In genomic region chr3:81215547-81216118, GRCm38 (mm10) we compare ENCODE assay signal across 21 mouse cellular contexts.
A peak's percentile ranks its signal among the peaks of the same experiment; 100 is the strongest.
DNase-seq lines count a peak whose midpoint lies in the region; ATAC-seq and TF ChIP-seq lines count a peak whose summit lies in the region.
"Had no signal": no experiment of that assay in that cellular context is flagged by ENCODE, and none has a peak within 500 bp of the region (broad histone marks: within the 10 kb centered on the region; RNA-seq: fewer than 3 reads in every experiment).

No protein-coding gene starts in this region.

- H3K9me3 ChIP-seq in hindbrain, postnatal 0 days (ENCODE audit: low read length), result no peaks in the 10 kb centered on the region
- no peaks in the 10 kb centered on the region for H3K9me3 ChIP-seq in hindbrain, embryonic 14.5 days (ENCODE audit: control insufficient read depth, low read length)
- H3K9me3 ChIP-seq in midbrain, postnatal 0 days (ENCODE audit: low read length), result no peaks in the 10 kb centered on the region
- H3K9me3 ChIP-seq in midbrain, embryonic 13.5 days, result no peaks in the 10 kb centered on the region
- H3K9me3 ChIP-seq in embryonic facial prominence, embryonic 15.5 days (replicated peaks), result no peaks in the 10 kb centered on the region
- H3K9me3 ChIP-seq in stomach, embryonic 16.5 days (replicated peaks; ENCODE audit: control insufficient read depth, low read length), result no peaks in the 10 kb centered on the region
- no peaks in the 10 kb centered on the region for H3K9me3 ChIP-seq in intestine, postnatal 0 days (ENCODE audit: control insufficient read depth)
- H3K9me3 ChIP-seq: midbrain, embryonic 15.5 days had no signal

- no peak for DNase-seq in hindbrain, postnatal 0 days (ENCODE audit: low spot score)
- DNase-seq in hindbrain, embryonic 14.5 days (ENCODE audit: low spot score), result no peak
- DNase-seq in midbrain, postnatal 0 days (ENCODE audit: low spot score), result peak; percentile 12
- no peak for DNase-seq in cerebellum, postnatal 25 days
- DNase-seq: adrenal gland, adult 2 months; cerebellum, postnatal 10 days; heart, postnatal 4 days; kidney, postnatal 10 days; layer of hippocampus, adult 9-11 months; lung, embryonic 14.5 days; right cerebral cortex, postnatal 25 days; thymus, adult 18-20 months had no signal

- no peak for TF ChIP-seq CTCF in hindbrain, postnatal 0 days (IDR thresholded peaks at IDR 0.05; ENCODE audit: low read depth)
- no peak for TF ChIP-seq CTCF in midbrain, postnatal 0 days (IDR thresholded peaks at IDR 0.05)
- no peak for TF ChIP-seq CTCF in intestine, postnatal 0 days (IDR thresholded peaks at IDR 0.05; ENCODE audit: low read depth)

- no peaks in the 10 kb centered on the region for H3K27me3 ChIP-seq in hindbrain, postnatal 0 days (ENCODE audit: insufficient read depth, low read length)
- H3K27me3 ChIP-seq in hindbrain, embryonic 14.5 days (ENCODE audit: control insufficient read depth, insufficient read depth, low read length), result no peaks in the 10 kb centered on the region
- no peaks in the 10 kb centered on the region for H3K27me3 ChIP-seq in midbrain, postnatal 0 days (ENCODE audit: insufficient read depth, low read length)
- H3K27me3 ChIP-seq in midbrain, embryonic 13.5 days, result no peaks in the 10 kb centered on the region
- H3K27me3 ChIP-seq in embryonic facial prominence, embryonic 15.5 days, result no peaks in the 10 kb centered on the region
- H3K27me3 ChIP-seq in stomach, embryonic 16.5 days (ENCODE audit: control insufficient read depth, insufficient read depth, low read length), result no peaks in the 10 kb centered on the region
- no peaks in the 10 kb centered on the region for H3K27me3 ChIP-seq in intestine, postnatal 0 days (replicated peaks; ENCODE audit: control insufficient read depth, insufficient read depth, low read length)
- H3K27me3 ChIP-seq: midbrain, embryonic 15.5 days had no signal

- H3K27ac ChIP-seq in hindbrain, postnatal 0 days, result 0 out of 2 replicates have a peak overlapping the region, but pooled peaks have one; percentile 16
- H3K27ac ChIP-seq in hindbrain, embryonic 14.5 days, result no peak overlapping the region
- no peak overlapping the region for H3K27ac ChIP-seq in midbrain, postnatal 0 days (ENCODE audit: low read depth, low read length)
- no peak overlapping the region for H3K27ac ChIP-seq in midbrain, embryonic 13.5 days
- H3K27ac ChIP-seq in embryonic facial prominence, embryonic 15.5 days (replicated peaks), result peak overlapping the region; percentile 55; the same call in 1 of the 2 replicates
- no peak overlapping the region for H3K27ac ChIP-seq in stomach, embryonic 16.5 days (ENCODE audit: low read length)
- no peak overlapping the region for H3K27ac ChIP-seq in intestine, postnatal 0 days (ENCODE audit: low read depth, low read length)
- H3K27ac ChIP-seq: midbrain, embryonic 15.5 days had no signal

- no peak overlapping the region for H3K9ac ChIP-seq in hindbrain, postnatal 0 days (replicated peaks; ENCODE audit: low read length)
- H3K9ac ChIP-seq in hindbrain, embryonic 14.5 days, result no peak overlapping the region
- no peak overlapping the region for H3K9ac ChIP-seq in midbrain, postnatal 0 days (replicated peaks; ENCODE audit: low read length, poor library complexity, severe bottlenecking)
- H3K9ac ChIP-seq in midbrain, embryonic 13.5 days (replicated peaks), result no peak overlapping the region
- no peak overlapping the region for H3K9ac ChIP-seq in embryonic facial prominence, embryonic 15.5 days
- H3K9ac ChIP-seq in stomach, embryonic 16.5 days (ENCODE audit: low read length), result no peak overlapping the region
- H3K9ac ChIP-seq in intestine, postnatal 0 days (ENCODE audit: low read depth, low read length), result no peak overlapping the region
- H3K9ac ChIP-seq: lung, embryonic 14.5 days; midbrain, embryonic 15.5 days had no signal

- ATAC-seq in hindbrain, postnatal 0 days, result 0 out of 2 replicates have a peak, but pooled peaks have one; percentile 7
- ATAC-seq in hindbrain, embryonic 14.5 days (ENCODE audit: low FRiP score), result no peak
- ATAC-seq in midbrain, postnatal 0 days (ENCODE audit: low FRiP score), result no peak
- no peak for ATAC-seq in midbrain, embryonic 13.5 days
- ATAC-seq in embryonic facial prominence, embryonic 15.5 days (ENCODE audit: insufficient number of reproducible peaks, low FRiP score, low TSS enrichment, low read depth), result peak; percentile 77
- peak; percentile 80 for ATAC-seq in stomach, embryonic 16.5 days (ENCODE audit: insufficient read depth, low FRiP score)
- no peak for ATAC-seq in intestine, postnatal 0 days
- ATAC-seq: CD4-positive, CD25-positive, alpha-beta regulatory T cell, adult 4 months; inflammation-experienced regulatory T-cells, adult 6 months; midbrain, embryonic 15.5 days had no signal

- no peaks in the 10 kb centered on the region for H3K36me3 ChIP-seq in hindbrain, postnatal 0 days (ENCODE audit: insufficient read depth, low read length)
- no peaks in the 10 kb centered on the region for H3K36me3 ChIP-seq in hindbrain, embryonic 14.5 days (replicated peaks; ENCODE audit: control insufficient read depth, insufficient read depth)
- H3K36me3 ChIP-seq in midbrain, postnatal 0 days (ENCODE audit: insufficient read depth, low read length), result no peaks in the 10 kb centered on the region
- H3K36me3 ChIP-seq in midbrain, embryonic 13.5 days, result no peaks in the 10 kb centered on the region
- H3K36me3 ChIP-seq in embryonic facial prominence, embryonic 15.5 days, result no peaks in the 10 kb centered on the region
- no peaks in the 10 kb centered on the region for H3K36me3 ChIP-seq in stomach, embryonic 16.5 days (ENCODE audit: control insufficient read depth, insufficient read depth, low read length)
- H3K36me3 ChIP-seq in intestine, postnatal 0 days (ENCODE audit: control insufficient read depth, insufficient read depth), result no peaks in the 10 kb centered on the region
- H3K36me3 ChIP-seq: G1E; midbrain, embryonic 15.5 days had no signal

- no peaks in the 10 kb centered on the region for H3K4me1 ChIP-seq in hindbrain, postnatal 0 days (ENCODE audit: insufficient read depth, low read length)
- H3K4me1 ChIP-seq in hindbrain, embryonic 14.5 days (replicated peaks; ENCODE audit: control insufficient read depth, insufficient read depth, low read length), result no peaks in the 10 kb centered on the region
- no peaks in the 10 kb centered on the region for H3K4me1 ChIP-seq in midbrain, postnatal 0 days (ENCODE audit: insufficient read depth, low read length)
- H3K4me1 ChIP-seq in midbrain, embryonic 13.5 days (replicated peaks), result no peaks in the 10 kb centered on the region
- H3K4me1 ChIP-seq in embryonic facial prominence, embryonic 15.5 days, result no peaks in the 10 kb centered on the region
- H3K4me1 ChIP-seq in stomach, embryonic 16.5 days (ENCODE audit: control insufficient read depth, insufficient read depth, low read length), result 0 out of 2 replicates have a peak, but pooled peaks cover 6% of the 10 kb centered on the region
- no peaks in the 10 kb centered on the region for H3K4me1 ChIP-seq in intestine, postnatal 0 days (replicated peaks; ENCODE audit: control insufficient read depth, insufficient read depth, low read length)
- H3K4me1 ChIP-seq: midbrain, embryonic 15.5 days had no signal

- no peak overlapping the region for H3K4me2 ChIP-seq in hindbrain, postnatal 0 days (ENCODE audit: low read depth, low read length)
- no peak overlapping the region for H3K4me2 ChIP-seq in hindbrain, embryonic 14.5 days (replicated peaks)
- H3K4me2 ChIP-seq in midbrain, postnatal 0 days (ENCODE audit: low read depth, low read length, poor library complexity, severe bottlenecking), result no peak overlapping the region
- H3K4me2 ChIP-seq in midbrain, embryonic 13.5 days (replicated peaks), result no peak overlapping the region
- H3K4me2 ChIP-seq in embryonic facial prominence, embryonic 15.5 days (replicated peaks), result no peak overlapping the region
- no peak overlapping the region for H3K4me2 ChIP-seq in stomach, embryonic 16.5 days (ENCODE audit: low read depth, low read length)
- no peak overlapping the region for H3K4me2 ChIP-seq in intestine, postnatal 0 days (replicated peaks; ENCODE audit: low read depth)
- H3K4me2 ChIP-seq: liver, embryonic 11.5 days; lung, embryonic 14.5 days; midbrain, embryonic 15.5 days had no signal

- no peak overlapping the region for H3K4me3 ChIP-seq in hindbrain, postnatal 0 days (ENCODE audit: low read length)
- no peak overlapping the region for H3K4me3 ChIP-seq in hindbrain, embryonic 14.5 days (replicated peaks; ENCODE audit: low read length)
- H3K4me3 ChIP-seq in midbrain, postnatal 0 days (ENCODE audit: low read depth, low read length), result no peak overlapping the region
- no peak overlapping the region for H3K4me3 ChIP-seq in midbrain, embryonic 13.5 days (replicated peaks)
- no peak overlapping the region for H3K4me3 ChIP-seq in embryonic facial prominence, embryonic 15.5 days (replicated peaks)
- no peak overlapping the region for H3K4me3 ChIP-seq in stomach, embryonic 16.5 days (replicated peaks; ENCODE audit: low read length)
- H3K4me3 ChIP-seq in intestine, postnatal 0 days (ENCODE audit: low read depth, low read length), result no peak overlapping the region
- H3K4me3 ChIP-seq: midbrain, embryonic 15.5 days had no signal

- 60% methylated on average over 4 of the region's 4 CpGs for WGBS in hindbrain, postnatal 0 days
- 76% methylated on average over 4 of the region's 4 CpGs for WGBS in hindbrain, embryonic 14.5 days
- 73% methylated on average over 4 of the region's 4 CpGs for WGBS in midbrain, postnatal 0 days
- 83% methylated on average over 4 of the region's 4 CpGs for WGBS in midbrain, embryonic 13.5 days
- WGBS in embryonic facial prominence, embryonic 15.5 days, result 31% methylated on average over 4 of the region's 4 CpGs
- WGBS in stomach, embryonic 16.5 days, result 46% methylated on average over 4 of the region's 4 CpGs
- 60% methylated on average over 4 of the region's 4 CpGs for WGBS in intestine, postnatal 0 days

Comparison
In these comparisons a context has a peak if more than half of its experiments do, and no peak if none do; other contexts are left out.
1. ATAC-seq: peak in hindbrain, postnatal 0 days (single experiment), embryonic facial prominence, embryonic 15.5 days (single experiment) and stomach, embryonic 16.5 days (single experiment); none in hindbrain, embryonic 14.5 days (single experiment), midbrain, postnatal 0 days (single experiment), midbrain, embryonic 13.5 days (single experiment) and intestine, postnatal 0 days (single experiment).
2. H3K27ac ChIP-seq: peak in hindbrain, postnatal 0 days (single experiment) and embryonic facial prominence, embryonic 15.5 days (single experiment); none in hindbrain, embryonic 14.5 days (single experiment), midbrain, postnatal 0 days (single experiment), midbrain, embryonic 13.5 days (single experiment), stomach, embryonic 16.5 days (single experiment) and intestine, postnatal 0 days (single experiment).